Mouse (Mus musculus) kidney, postnatal 4 days (tissue): ENCODE results near the gene Alkbh3.
A peak's percentile ranks its signal among the peaks of the same experiment; 100 is the strongest.

Source experiments
- DNase-seq, 2 experiments: peaks; one replicate each; pipeline ENCODE4 v3.0.0; 2021; ENCODE audit warnings: mixed read lengths in 2 of 2

Alkbh3 gene

DNA sequence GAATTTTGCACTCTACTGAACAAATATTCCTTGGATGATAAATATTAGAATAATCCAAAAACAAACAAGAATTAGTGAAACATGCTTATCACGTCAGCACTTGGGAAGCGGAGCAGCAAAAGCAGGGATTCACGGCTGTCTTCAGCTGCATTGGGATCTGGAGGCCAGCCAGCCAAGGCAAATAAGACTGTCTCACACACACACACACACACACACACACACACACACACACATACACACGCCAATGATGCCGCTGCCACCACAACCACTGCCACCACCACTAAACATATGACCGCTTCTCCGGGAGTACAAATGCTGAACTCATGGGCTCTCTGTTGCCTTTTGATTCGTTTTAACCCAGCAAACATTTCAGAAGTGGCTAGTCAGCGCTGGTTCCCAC lies 56.9 kb downstream of the Alkbh3 start:
- no peak for DNase-seq

DNA sequence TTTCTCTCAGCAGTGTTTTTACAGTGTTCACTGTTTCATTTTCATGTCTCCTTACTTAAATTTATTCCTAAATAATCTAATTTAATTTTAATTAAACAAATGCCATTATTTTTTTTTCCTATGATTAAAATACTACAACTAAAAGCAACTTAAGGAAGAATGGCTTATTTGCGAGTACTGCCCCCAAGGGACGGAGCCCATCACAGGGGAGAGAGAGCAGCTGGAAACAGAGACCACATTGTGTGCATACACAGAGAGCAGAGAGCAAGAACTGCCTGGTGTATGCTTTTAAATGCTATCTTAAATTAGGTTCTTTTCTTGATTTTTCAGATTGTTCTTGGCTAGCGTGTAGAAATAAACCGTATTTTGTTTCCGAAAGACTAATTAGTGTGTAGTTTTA lies 63.6 kb downstream of the Alkbh3 start:
- DNase-seq = peak; percentile 62 to 63

DNA sequence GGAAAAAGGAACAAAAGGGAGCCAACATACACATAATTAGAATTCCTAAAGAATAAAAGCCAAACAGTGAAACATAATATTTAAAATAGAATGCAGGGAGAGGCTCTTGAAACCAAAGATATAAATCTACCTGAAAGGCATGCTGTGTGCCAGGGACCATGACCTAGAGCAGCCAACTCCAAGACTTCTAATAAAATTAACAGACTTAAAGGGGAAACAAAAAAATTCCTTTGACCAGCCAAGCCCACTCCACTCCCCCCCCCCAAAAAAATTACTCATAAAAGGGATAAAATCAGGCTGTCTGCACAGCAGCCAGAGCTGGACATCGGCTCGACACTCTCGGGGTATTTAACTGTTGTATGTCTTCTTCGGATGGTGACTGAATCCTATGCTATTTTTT lies 65.8 kb downstream of the Alkbh3 start:
- peak; percentile 41 to 55 for DNase-seq

DNA sequence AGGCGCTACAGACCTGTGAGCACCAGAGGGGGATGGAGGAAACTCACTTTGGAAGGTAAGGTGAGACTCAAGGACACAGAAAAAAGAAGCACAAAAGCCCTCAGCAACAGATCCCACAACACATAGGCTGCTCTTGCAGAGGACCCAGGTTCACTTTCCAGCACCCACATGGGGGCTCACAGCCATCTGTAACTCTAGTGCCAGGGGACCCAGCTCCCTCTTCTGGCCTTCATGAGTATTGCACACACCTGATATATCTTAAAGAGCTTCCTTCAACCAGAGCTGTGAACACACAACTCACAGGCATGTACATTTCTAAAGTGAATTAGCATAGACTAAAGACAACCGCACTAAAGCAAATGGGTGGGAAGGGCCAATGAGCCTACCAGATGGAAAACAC lies 66.5 kb downstream of the Alkbh3 start:
- DNase-seq = no peak

GRCm38 (mm10) chr2:93941670-93942069 lies 68.9 kb downstream of the Alkbh3 start:
- peak in 1 of 2 experiments; percentile 16 for DNase-seq

DNA sequence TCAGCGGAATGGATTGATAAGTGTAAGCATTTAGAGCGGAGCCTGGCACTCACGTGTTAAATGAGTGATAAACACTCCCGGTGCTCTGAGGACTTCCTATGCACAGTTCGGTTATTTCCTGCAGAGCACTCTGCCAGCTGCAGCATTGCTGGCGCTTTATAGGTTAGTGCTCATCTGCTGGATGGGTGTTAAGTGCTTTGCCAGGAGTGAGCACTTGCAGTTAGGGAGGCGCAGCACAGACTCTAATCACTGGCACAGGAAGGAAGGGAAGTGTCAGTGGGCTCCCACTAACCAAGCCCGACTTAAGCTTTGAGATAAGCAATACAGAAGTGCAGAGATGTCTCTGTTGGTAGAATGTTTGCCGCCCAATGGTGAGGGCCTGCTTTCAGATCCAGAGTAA lies 72.1 kb downstream of the Alkbh3 start:
- DNase-seq = no peak
